9 mouse cellular contexts compared by ENCODE assay signal in genomic region chr3:56437058-56437457, GRCm38 (mm10).
A peak's percentile ranks its signal among the peaks of the same experiment; 100 is the strongest.
DNase-seq lines count a peak whose midpoint lies in the region; ATAC-seq and TF ChIP-seq lines count a peak whose summit lies in the region.
"Had no signal": no experiment of that assay in that cellular context is flagged by ENCODE, and none has a peak within 500 bp of the region (broad histone marks: within the 10 kb centered on the region; RNA-seq: fewer than 3 reads in every experiment).

No protein-coding gene starts in this region.

- TF ChIP-seq POLR2A in kidney, adult 2 months (IDR thresholded peaks at IDR 0.05; ENCODE audit: low read depth, low read length) = no peak

- no peaks in the 10 kb centered on the region for H3K27me3 ChIP-seq in kidney, adult 2 months (replicated peaks; ENCODE audit: control insufficient read depth, insufficient read depth, low read length)

- no peak overlapping the region for H3K4me3 ChIP-seq in kidney, adult 2 months (ENCODE audit: insufficient read depth, low read depth, low read length)

- 20% methylated on average over 4 of the region's 4 CpGs for WGBS in kidney, adult 2 months

- DNase-seq in layer of hippocampus, adult 11-12 months (ENCODE audit: low spot score) = peak; percentile 16
- no peak for DNase-seq in layer of hippocampus, adult 8-10 months (ENCODE audit: low spot score in 2 of 2)
- DNase-seq in urinary bladder, postnatal 14 days (ENCODE audit: low spot score) = peak; percentile 29
- DNase-seq in urinary bladder, postnatal 10 days (ENCODE audit: low spot score) = no peak
- peak; percentile 61 for DNase-seq in kidney, adult 2 months
- no peak for DNase-seq in yolk sac, embryonic 10.5 days (ENCODE audit: low spot score)
- DNase-seq in embryo, embryonic 9.5 days (ENCODE audit: extremely low spot score) = no peak

- no peak for TF ChIP-seq CTCF in kidney, adult 2 months (conservative IDR thresholded peaks at IDR 0.05; ENCODE audit: insufficient read depth, insufficient read length, low read depth, low read length)

- H3K36me3 ChIP-seq in kidney, adult 2 months (ENCODE audit: control insufficient read depth, insufficient read depth, low read length) = no peaks in the 10 kb centered on the region

- no peak for ATAC-seq in erythroid progenitor cell, adult 5-6 weeks (replicated peaks; ENCODE audit: low FRiP score, poor library complexity, severe bottlenecking)

- H3K4me1 ChIP-seq in kidney, adult 2 months (ENCODE audit: control insufficient read depth, insufficient read depth, low read length) = no peaks in the 10 kb centered on the region

- no peak overlapping the region for H3K27ac ChIP-seq in kidney, adult 2 months (ENCODE audit: insufficient read depth, low read depth, low read length)
- H3K27ac ChIP-seq: macrophage had no signal

Comparison
In these comparisons a context has a peak if more than half of its experiments do, and no peak if none do; other contexts are left out.
1. DNase-seq: peak in layer of hippocampus, adult 11-12 months (single experiment), urinary bladder, postnatal 14 days (single experiment) and kidney, adult 2 months (single experiment); none in layer of hippocampus, adult 8-10 months (0 of 2), urinary bladder, postnatal 10 days (single experiment), yolk sac, embryonic 10.5 days (single experiment) and embryo, embryonic 9.5 days (single experiment).